Mouse (Mus musculus): Measurements from ENCODE around the gene Bcdin3d. TPM values are rescaled to one million over a fixed set of nuclear protein-coding genes. Genes with fewer than 3 reads are reported as not detected.

Bcdin3d gene
- polyA plus RNA-seq, 1 experiment from 2014 or later: 16.1 TPM

DNA sequence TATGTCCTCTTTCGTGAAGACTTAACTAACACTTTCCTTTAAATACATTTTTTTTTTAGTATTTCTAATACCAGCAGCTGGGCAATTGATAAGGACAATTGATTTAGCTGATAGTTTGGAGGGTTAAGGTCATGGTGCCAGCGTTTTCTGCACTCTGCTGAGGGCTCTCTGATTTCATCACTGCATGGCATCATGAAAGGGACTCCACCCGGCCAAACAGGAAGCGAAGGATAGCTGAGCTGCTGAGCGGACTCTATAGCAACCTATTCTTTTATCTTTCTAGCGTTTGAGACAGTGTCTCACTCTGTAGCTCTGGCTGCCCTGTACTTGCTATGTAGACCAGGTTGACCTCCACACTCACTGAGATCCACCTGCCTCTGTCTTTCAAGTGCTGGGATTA, 10.2 kb upstream of the Bcdin3d start:
- TF ChIP-seq CTCF (IDR thresholded peaks at IDR 0.05; ENCODE audit: low read depth): no peak
- Histone ChIP-seq H3K9ac (ENCODE audit: low read depth, low read length) (no peak overlapping the region), H3K27ac (no peak overlapping the region), H3K27me3 (ENCODE audit: insufficient read depth, low read length) (no peaks in the 10 kb centered on the region), H3K4me2 (ENCODE audit: low read length) (no peak overlapping the region), H3K4me3 (replicated peaks; ENCODE audit: low read depth, low read length) (no peak overlapping the region), H3K9me3 (replicated peaks; ENCODE audit: low read length) (no peaks in the 10 kb centered on the region), H3K36me3 (ENCODE audit: insufficient read depth, low read length) (no peaks in the 10 kb centered on the region), H3K4me1 (replicated peaks; ENCODE audit: insufficient read depth, low read length) (no peaks in the 10 kb centered on the region)
- WGBS: 68% methylated on average over 6 of the region's 6 CpGs
- DNase-seq (ENCODE audit: low spot score): no peak
- ATAC-seq (replicated peaks; ENCODE audit: low FRiP score, low read depth): no peak

DNA sequence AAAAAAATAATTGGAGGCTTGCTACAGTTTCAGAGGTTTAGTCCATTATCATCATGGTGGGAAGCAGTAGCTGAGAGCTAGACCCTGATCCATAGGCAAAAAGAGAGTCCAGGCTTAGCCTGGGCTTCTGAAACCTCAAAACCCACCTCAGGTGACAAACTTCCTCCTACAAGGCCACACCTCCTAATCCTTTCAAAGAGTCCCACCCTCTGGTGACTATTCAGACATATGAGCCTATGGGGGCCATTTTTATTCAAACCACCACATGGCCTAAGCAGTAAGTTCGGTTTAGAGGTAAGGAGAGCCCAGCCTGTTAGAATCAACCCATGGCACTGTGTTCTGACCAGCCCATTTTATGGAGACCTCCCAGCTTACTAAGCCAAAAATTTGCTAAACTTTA, 1.3 kb upstream of the Bcdin3d start:
- 67% methylated on average over 1 of the region's 1 CpGs for WGBS
- Histone ChIP-seq H3K9me3 (replicated peaks; ENCODE audit: low read length) (no peaks in the 10 kb centered on the region), H3K4me2 (ENCODE audit: low read length) (no peak overlapping the region), H3K27ac (no peak overlapping the region), H3K4me3 (replicated peaks; ENCODE audit: low read depth, low read length) (no peak overlapping the region), H3K36me3 (ENCODE audit: insufficient read depth, low read length) (no peaks in the 10 kb centered on the region), H3K4me1 (replicated peaks; ENCODE audit: insufficient read depth, low read length) (no peaks in the 10 kb centered on the region; the same call in 1 of the 2 replicates), H3K27me3 (ENCODE audit: insufficient read depth, low read length) (no peaks in the 10 kb centered on the region), H3K9ac (ENCODE audit: low read depth, low read length) (no peak overlapping the region)
- TF ChIP-seq CTCF (IDR thresholded peaks at IDR 0.05; ENCODE audit: low read depth): no peak
- ATAC-seq (replicated peaks; ENCODE audit: low FRiP score, low read depth): no peak
- DNase-seq (ENCODE audit: low spot score): no peak

DNA sequence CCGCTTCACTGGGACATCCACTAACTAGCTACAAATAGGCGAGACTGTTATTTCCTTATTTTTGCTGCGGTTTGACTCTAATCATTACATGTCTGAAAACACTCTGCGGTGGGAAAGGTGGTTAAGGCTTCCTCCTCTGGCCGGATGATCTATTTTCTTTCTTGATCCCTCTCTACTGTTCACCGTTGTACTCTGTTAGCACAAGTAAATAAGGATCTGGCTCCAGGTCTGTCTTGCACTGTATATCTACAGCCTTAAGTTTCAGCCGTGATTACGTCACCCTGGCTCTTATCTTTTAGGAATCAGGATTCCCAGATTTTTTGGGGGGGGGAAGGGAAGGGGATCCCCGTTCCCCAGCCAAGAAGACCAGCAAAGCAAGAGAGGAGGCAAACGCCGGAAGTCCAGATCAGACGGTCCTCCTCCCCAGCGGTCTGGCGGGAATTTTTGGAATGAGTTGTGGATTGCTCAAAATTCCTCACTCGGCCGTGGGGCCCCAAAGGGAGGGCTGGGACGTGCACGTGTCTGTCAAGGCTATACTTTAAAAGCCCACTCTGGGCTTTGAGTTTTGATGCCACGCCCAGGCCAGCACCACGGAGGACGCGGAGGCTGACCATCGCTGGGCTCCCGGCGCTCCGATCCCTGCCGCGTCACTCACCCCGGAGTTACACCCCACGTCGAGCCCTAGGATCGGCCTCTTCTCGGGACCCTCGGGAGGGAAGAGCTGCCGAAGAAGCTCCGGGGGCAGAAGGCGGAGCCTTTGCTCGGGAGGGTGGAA, 542 bp downstream of the Bcdin3d start:
- Histone ChIP-seq H3K9ac (ENCODE audit: low read depth, low read length) (peak overlapping the region; percentile 78), H3K4me1 (replicated peaks; ENCODE audit: insufficient read depth, low read length) (no peaks in the 10 kb centered on the region; the same call in 1 of the 2 replicates), H3K27ac (peak overlapping the region; percentile 85), H3K9me3 (replicated peaks; ENCODE audit: low read length) (no peaks in the 10 kb centered on the region), H3K4me3 (replicated peaks; ENCODE audit: low read depth, low read length) (peak overlapping the region; percentile 61), H3K36me3 (ENCODE audit: insufficient read depth, low read length) (no peaks in the 10 kb centered on the region), H3K4me2 (ENCODE audit: low read length) (peak overlapping the region; percentile 69), H3K27me3 (ENCODE audit: insufficient read depth, low read length) (no peaks in the 10 kb centered on the region)
- DNase-seq (ENCODE audit: low spot score) (peak; percentile 92), ATAC-seq (replicated peaks; ENCODE audit: low FRiP score, low read depth) (peak; percentile 69)
- 4% methylated on average over 38 of the region's 38 CpGs for WGBS
- no peak for TF ChIP-seq CTCF (IDR thresholded peaks at IDR 0.05; ENCODE audit: low read depth)

DNA sequence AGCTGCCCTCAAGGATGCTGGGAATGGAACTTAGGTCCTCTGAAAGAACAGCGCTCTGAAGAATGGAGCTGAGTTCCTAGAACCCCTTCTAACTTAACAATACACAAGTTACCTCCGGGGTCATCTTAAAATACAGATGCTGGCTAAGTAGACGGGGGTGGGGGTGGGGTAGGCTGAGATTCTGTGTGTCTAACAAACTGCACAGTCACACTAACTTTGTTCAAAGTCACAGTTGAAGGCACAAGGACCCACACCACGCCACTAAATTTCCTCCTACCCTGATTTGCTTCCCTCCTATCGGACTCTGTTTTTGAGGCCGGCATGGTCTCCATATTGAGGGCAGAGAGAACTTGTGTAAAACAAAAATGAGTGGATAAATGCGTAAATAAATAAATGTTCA, 1.6 kb downstream of the Bcdin3d start:
- no peaks in the 10 kb centered on the region for H3K27me3 ChIP-seq (ENCODE audit: insufficient read depth, low read length)
- no peak overlapping the region for H3K4me3 ChIP-seq (replicated peaks; ENCODE audit: low read depth, low read length)
- H3K4me1 ChIP-seq (replicated peaks; ENCODE audit: insufficient read depth, low read length): no peaks in the 10 kb centered on the region; the same call in 1 of the 2 replicates
- no peak overlapping the region for H3K9ac ChIP-seq (ENCODE audit: low read depth, low read length)
- no peak for TF ChIP-seq CTCF (IDR thresholded peaks at IDR 0.05; ENCODE audit: low read depth)
- DNase-seq (ENCODE audit: low spot score) (no peak), ATAC-seq (replicated peaks; ENCODE audit: low FRiP score, low read depth) (no peak)
- WGBS: 85% methylated on average over 7 of the region's 7 CpGs
- no peak overlapping the region for H3K4me2 ChIP-seq (ENCODE audit: low read length)
- no peaks in the 10 kb centered on the region for H3K9me3 ChIP-seq (replicated peaks; ENCODE audit: low read length)
- no peaks in the 10 kb centered on the region for H3K36me3 ChIP-seq (ENCODE audit: insufficient read depth, low read length)
- H3K27ac ChIP-seq: no peak overlapping the region

DNA sequence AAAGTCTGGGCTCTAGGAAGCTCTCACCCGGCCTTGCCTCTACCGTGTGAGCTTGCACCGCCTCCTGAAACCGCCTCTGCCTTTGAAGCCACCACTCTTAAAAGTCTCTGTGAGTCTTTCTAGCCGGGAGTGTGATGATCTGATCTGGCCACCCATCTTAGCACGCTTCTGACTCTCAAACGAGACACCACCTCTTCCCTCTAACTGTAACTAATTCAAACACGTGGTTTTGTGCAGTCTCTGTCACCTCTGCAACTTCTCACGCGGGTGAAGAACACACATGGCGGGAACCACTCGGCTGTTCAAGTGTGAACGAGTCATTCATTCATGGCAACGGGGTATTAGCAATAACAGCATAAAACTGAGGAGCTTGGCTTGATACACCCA, 2.9 kb downstream of the Bcdin3d start:
- Histone ChIP-seq H3K4me1 (replicated peaks; ENCODE audit: insufficient read depth, low read length) (no peaks in the 10 kb centered on the region; the same call in 1 of the 2 replicates), H3K27me3 (ENCODE audit: insufficient read depth, low read length) (no peaks in the 10 kb centered on the region), H3K4me2 (ENCODE audit: low read length) (no peak overlapping the region), H3K36me3 (ENCODE audit: insufficient read depth, low read length) (no peaks in the 10 kb centered on the region), H3K27ac (no peak overlapping the region), H3K4me3 (replicated peaks; ENCODE audit: low read depth, low read length) (no peak overlapping the region), H3K9me3 (replicated peaks; ENCODE audit: low read length) (no peaks in the 10 kb centered on the region), H3K9ac (ENCODE audit: low read depth, low read length) (no peak overlapping the region)
- ATAC-seq (replicated peaks; ENCODE audit: low FRiP score, low read depth) (no peak), DNase-seq (ENCODE audit: low spot score) (no peak)
- no peak for TF ChIP-seq CTCF (IDR thresholded peaks at IDR 0.05; ENCODE audit: low read depth)
- 66% methylated on average over 14 of the region's 14 CpGs for WGBS

DNA sequence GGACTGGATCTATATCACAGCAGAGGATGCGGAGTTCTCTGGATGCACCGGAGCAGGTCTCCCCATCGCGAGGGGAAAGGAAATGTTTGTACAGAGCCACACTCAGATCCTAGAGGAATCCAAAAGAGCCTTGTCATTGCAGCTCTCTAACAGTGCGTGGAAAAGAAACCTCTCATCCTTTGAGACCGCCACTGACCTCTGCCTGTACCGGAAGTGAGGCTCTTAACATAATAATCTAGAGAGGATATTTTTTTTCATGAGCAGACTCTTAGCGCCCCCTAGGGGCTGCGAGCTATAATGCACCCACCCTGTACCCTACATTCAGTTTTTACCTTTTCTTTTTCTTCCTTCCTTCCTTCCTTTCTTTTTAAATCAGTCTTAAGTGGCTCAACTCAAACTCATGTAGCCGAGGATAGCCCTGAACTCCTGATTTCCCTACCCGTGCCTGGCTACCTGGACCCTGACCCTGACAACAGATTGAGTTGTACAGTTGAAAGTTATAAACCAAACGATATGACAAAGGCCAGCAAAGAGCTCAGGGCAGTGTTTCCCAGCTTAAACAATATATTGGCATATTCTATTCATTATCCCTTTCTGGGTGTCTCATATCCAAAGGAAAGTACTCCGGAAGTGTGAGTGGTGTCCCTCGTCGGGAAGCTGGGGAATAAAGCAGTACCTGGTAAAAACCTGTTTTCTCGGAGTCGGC, 3.4 kb downstream of the Bcdin3d start:
- DNase-seq (ENCODE audit: low spot score) (peak; percentile 87), ATAC-seq (replicated peaks; ENCODE audit: low FRiP score, low read depth) (peak; percentile 45; the same call in 1 of the 2 replicates)
- WGBS: 56% methylated on average over 17 of the region's 17 CpGs
- H3K36me3 ChIP-seq (ENCODE audit: insufficient read depth, low read length): no peaks in the 10 kb centered on the region
- H3K9ac ChIP-seq (ENCODE audit: low read depth, low read length): no peak overlapping the region
- H3K4me1 ChIP-seq (replicated peaks; ENCODE audit: insufficient read depth, low read length): no peaks in the 10 kb centered on the region; the same call in 1 of the 2 replicates
- no peak overlapping the region for H3K27ac ChIP-seq
- TF ChIP-seq CTCF (IDR thresholded peaks at IDR 0.05; ENCODE audit: low read depth): peak; percentile 94
- H3K4me3 ChIP-seq (replicated peaks; ENCODE audit: low read depth, low read length): no peak overlapping the region
- no peaks in the 10 kb centered on the region for H3K9me3 ChIP-seq (replicated peaks; ENCODE audit: low read length)
- no peaks in the 10 kb centered on the region for H3K27me3 ChIP-seq (ENCODE audit: insufficient read depth, low read length)
- peak overlapping the region; percentile 10; the same call in 1 of the 2 replicates for H3K4me2 ChIP-seq (ENCODE audit: low read length)

All from kidney, postnatal 0 days (tissue).